Mouse (Mus musculus) cerebellum, adult 9-11 months (tissue): Measurements from ENCODE around the gene Tbcb.
A peak's percentile ranks its signal among the peaks of the same experiment; 100 is the strongest.
"Not testable (repeated sequence)": the region's sequence is repeated elsewhere in the genome, so short reads cannot be mapped to it uniquely, and the experiment has no call there.

Source experiments
- DNase-seq: peaks from one replicate; pipeline ENCODE4 v3.0.0; 2022

The Tbcb gene

GRCm38 (mm10) chr7:30231669-30232454 is at the start of gene Tbcb, which contains the start of gene Polr2i:
Gene Tbcb, minus strand, starts transcription at chr7:30232272.
Gene Polr2i, plus strand, starts transcription at chr7:30231948.
- DNase-seq: peak; percentile 100

GRCm38 (mm10) chr7:30281522-30281921 is 49.5 kb upstream of the Tbcb start:
- peak; percentile 33 for DNase-seq

- DNase-seq: peak; percentile 92
Measured at GRCm38 (mm10) chr7:30280670-30281138, 48.6 kb upstream of the Tbcb start.

GRCm38 (mm10) chr7:30279951-30280669 is 48.0 kb upstream of the Tbcb start, which contains the start of the genes Thap8 and Wdr62:
Gene Thap8, plus strand, starts transcription at chr7:30280094.
Gene Wdr62, minus strand, starts transcription at chr7:30280419.
- DNase-seq: peak; percentile 92

- DNase-seq: no peak
Measured at GRCm38 (mm10) chr7:30279536-30279935, 47.5 kb upstream of the Tbcb start.

GRCm38 (mm10) chr7:30278911-30279310 is 46.8 kb upstream of the Tbcb start:
- peak; percentile 20 for DNase-seq

GRCm38 (mm10) chr7:30274383-30274782 is 42.3 kb upstream of the Tbcb start:
- DNase-seq: no peak

GRCm38 (mm10) chr7:30269641-30270040 is 37.6 kb upstream of the Tbcb start:
- DNase-seq: no peak

GRCm38 (mm10) chr7:30266780-30267179 is 34.7 kb upstream of the Tbcb start:
- DNase-seq: no peak

GRCm38 (mm10) chr7:30265935-30266334 is 33.9 kb upstream of the Tbcb start:
- no peak for DNase-seq

GRCm38 (mm10) chr7:30265531-30265930 is 33.5 kb upstream of the Tbcb start:
- DNase-seq: no peak

- no peak for DNase-seq
Measured at GRCm38 (mm10) chr7:30265041-30265440, 33.0 kb upstream of the Tbcb start.

GRCm38 (mm10) chr7:30251956-30252954 is 20.2 kb upstream of the Tbcb start:
- DNase-seq: no peak

GRCm38 (mm10) chr7:30237374-30237773 is 5.3 kb upstream of the Tbcb start:
- not testable (repeated sequence) for DNase-seq

GRCm38 (mm10) chr7:30235625-30236024 is 3.6 kb upstream of the Tbcb start, which contains the start of gene Ovol3:
Gene Ovol3, minus strand, starts transcription at chr7:30235725.
- DNase-seq: no peak

- DNase-seq: no peak
Measured at GRCm38 (mm10) chr7:30235091-30235490, 3.0 kb upstream of the Tbcb start.

- DNase-seq: no peak
Measured at GRCm38 (mm10) chr7:30234276-30234858, 2.3 kb upstream of the Tbcb start.

GRCm38 (mm10) chr7:30233387-30233786 is 1.3 kb upstream of the Tbcb start:
- peak; percentile 74 for DNase-seq

GRCm38 (mm10) chr7:30232631-30233148 is 618 bp upstream of the Tbcb start:
- DNase-seq: peak; percentile 80

- no peak for DNase-seq
Measured at GRCm38 (mm10) chr7:30231328-30231668, 774 bp downstream of the Tbcb start.

- no peak for DNase-seq
Measured at GRCm38 (mm10) chr7:30224206-30224605, 7.9 kb downstream of the Tbcb start.

- DNase-seq: no peak
Measured at GRCm38 (mm10) chr7:30222205-30222604, 9.9 kb downstream of the Tbcb start.
